Mouse (Mus musculus) inflammation-experienced regulatory T-cells (primary cell): ENCODE data around the gene Sel1l2. TPM values are rescaled to one million over a fixed set of nuclear protein-coding genes. Genes with fewer than 3 reads are reported as not detected.

Source experiments
- polyA plus RNA-seq, 2 experiments: library from polyadenylated mRNA; unstranded; fragments of 100-300 nt; shearing (Covaris generic); gene quantifications; one replicate each; pipeline ENCODE4 v1.2.1; 2017

The Sel1l2 gene
- polyA plus RNA-seq, result under 1 TPM; 0.42 to 0.47 TPM

GRCm38 (mm10) chr2:140389525-140389924 lies at the start of gene Sel1l2:
Gene Sel1l2 (minus strand): TSS chr2:140389706.

GRCm38 (mm10) chr2:140395179-140395578 lies 5.7 kb upstream of the Sel1l2 start, which contains the start of gene Macrod2:
Gene Macrod2 (plus strand): TSS chr2:140395309.

Other genes starting within 250 kb of the Sel1l2 start
- not detected for gene Gm17374, start 237.7 kb downstream of the Sel1l2 start, polyA plus RNA-seq
- 10 to 100 TPM; 20.2 to 25.9 TPM for gene Esf1, start 219.1 kb downstream of the Sel1l2 start, polyA plus RNA-seq
- 10 to 100 TPM; 12.4 to 24.1 TPM for gene Ndufaf5, start 219.1 kb downstream of the Sel1l2 start, polyA plus RNA-seq
- 1 to 10 TPM in 1 of 2 experiments, under 1 TPM in 1; 0.55 to 3.8 TPM for gene Macrod2, start 5.6 kb upstream of the Sel1l2 start, polyA plus RNA-seq